Mouse (Mus musculus): Measurements from ENCODE around the gene Krtap9-5.

- TF ChIP-seq CTCF (IDR thresholded peaks at IDR 0.05; ENCODE audit: control insufficient read depth, insufficient read depth, low read length) (no peak), POLR2A (IDR thresholded peaks at IDR 0.05; ENCODE audit: borderline replicate concordance, control insufficient read depth, low read depth, low read length) (no peak)
Observed at GRCm38 (mm10) chr11:99935991-99936390, 12.3 kb upstream of the Krtap9-5 start, which contains the start of gene Krtap31-2.
